Mouse (Mus musculus) C2C12 (cell line): ENCODE data around the gene Ptprk. TPM values are rescaled to one million over a fixed set of nuclear protein-coding genes. Genes with fewer than 3 reads are reported as not detected.

Source experiments
- H3K27me3 ChIP-seq: one replicate; pipeline ENCODE4 v1.6.1; 2011; ENCODE audit not compliant: control insufficient read depth, insufficient read depth, insufficient read length
- H3K36me3 ChIP-seq: one replicate; pipeline ENCODE4 v1.6.1; 2011; ENCODE audit not compliant: control insufficient read depth, insufficient read depth
- H3K4me3 ChIP-seq: one replicate; pipeline ENCODE4 v1.5.1; 2011; ENCODE audit warnings: mild to moderate bottlenecking, control low read depth; ENCODE audit not compliant: poor library complexity, insufficient read depth, severe bottlenecking
- H3K79me2 ChIP-seq: one replicate; pipeline ENCODE4 v1.6.1; 2011; ENCODE audit not compliant: control insufficient read depth, insufficient read depth
- H3K79me3 ChIP-seq: one replicate; pipeline ENCODE4 v1.6.1; 2011; ENCODE audit warnings: low read depth, control low read depth
- H3ac ChIP-seq: one replicate; pipeline ENCODE3; 2011; ENCODE audit warnings: low read depth; ENCODE audit not compliant: control insufficient read depth, insufficient read length
- CEBPB ChIP-seq: IDR thresholded peaks from one replicate; pipeline ENCODE4 v1.6.1; 2011; ENCODE audit warnings: low read depth, mild to moderate bottlenecking, control low read depth, moderate library complexity
- CTCF ChIP-seq: IDR thresholded peaks from one replicate; pipeline ENCODE4 v1.5.1; 2011; ENCODE audit not compliant: control insufficient read depth, insufficient read depth, insufficient read length
- FOSL1 ChIP-seq: IDR thresholded peaks from one replicate; pipeline ENCODE4 v1.8.0; 2011; ENCODE audit warnings: mild to moderate bottlenecking, low read length; ENCODE audit not compliant: poor library complexity, insufficient read depth, severe bottlenecking
- MAX ChIP-seq: IDR thresholded peaks from one replicate; pipeline ENCODE4 v1.6.1; 2011; ENCODE audit warnings: mild to moderate bottlenecking, control low read depth
- MYOD1 ChIP-seq: IDR thresholded peaks from one replicate; pipeline ENCODE4 v1.6.1; 2011; ENCODE audit warnings: low read depth; ENCODE audit not compliant: control insufficient read depth, insufficient read length
- MYOG ChIP-seq: IDR thresholded peaks from one replicate; pipeline ENCODE4 v1.6.1; 2011; ENCODE audit not compliant: control insufficient read depth, insufficient read length; ENCODE audit errors: extremely low read depth
- USF1 ChIP-seq: IDR thresholded peaks from one replicate; pipeline ENCODE4 v1.6.1; 2011; ENCODE audit warnings: low read depth, mild to moderate bottlenecking, control low read depth, moderate library complexity
- polyA plus RNA-seq: library from polyadenylated mRNA; unstranded; fragments of >200 nt; fragmentation: generic; extraction: Trizol; gene quantifications from one replicate; pipeline ENCODE4 v1.2.1, GENCODE M21; 2012; ENCODE audit warnings: missing spikeins

Gene Ptprk
- polyA plus RNA-seq, 1 experiment, result 13.7 TPM

DNA sequence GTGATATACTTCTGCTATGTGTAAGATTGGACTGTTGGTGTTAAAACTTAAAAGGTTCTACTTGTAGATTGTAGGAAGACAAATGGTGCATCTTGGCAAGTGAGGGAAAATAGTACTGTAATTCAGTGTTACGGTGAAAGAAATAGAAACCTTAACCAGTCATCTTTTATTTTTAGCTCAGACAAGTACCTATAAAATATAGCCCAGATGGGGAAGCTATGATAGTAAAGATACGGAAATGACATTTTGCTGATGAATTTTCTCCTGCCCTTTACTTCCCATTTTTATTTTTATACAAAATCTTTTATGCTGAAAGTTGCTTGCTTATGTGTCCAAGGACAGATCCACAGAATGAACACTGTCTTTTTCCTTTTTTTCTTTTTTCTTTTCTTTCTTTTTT lies 248.4 kb downstream of the Ptprk start:
- no peak overlapping the region for H3K4me3 ChIP-seq
- H3ac ChIP-seq, result no peak overlapping the region
- H3K79me3 ChIP-seq, result peaks cover 2% of the 10 kb centered on the region
- no peaks in the 10 kb centered on the region for H3K27me3 ChIP-seq
- no peaks in the 10 kb centered on the region for H3K79me2 ChIP-seq
- TF ChIP-seq FOSL1 (no peak), MAX (no peak), CTCF (no peak), CEBPB (no peak), USF1 (no peak), MYOG (no peak), MYOD1 (no peak)
- no peaks in the 10 kb centered on the region for H3K36me3 ChIP-seq

DNA sequence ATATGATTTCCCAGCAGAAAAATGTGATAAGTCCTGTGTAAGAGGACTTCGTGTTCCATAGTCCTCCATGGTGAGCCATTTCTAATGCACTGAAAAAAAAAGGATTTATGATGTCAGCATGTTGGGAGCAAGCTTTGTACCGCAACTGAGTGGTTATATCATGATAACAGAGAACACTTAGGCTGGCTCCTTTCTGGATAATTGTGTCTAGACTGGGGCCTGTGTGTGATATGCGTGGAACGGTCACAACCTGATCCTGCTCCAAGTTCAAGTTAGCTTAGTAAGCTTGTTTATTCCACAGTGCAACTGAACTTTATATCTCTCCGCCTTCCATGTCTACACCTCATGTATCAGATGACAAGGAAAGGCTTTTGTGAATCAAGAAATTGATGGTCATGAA lies 260.6 kb downstream of the Ptprk start:
- no peak overlapping the region for H3ac ChIP-seq
- H3K79me2 ChIP-seq, result no peaks in the 10 kb centered on the region
- H3K36me3 ChIP-seq, result peaks cover 4% of the 10 kb centered on the region
- H3K79me3 ChIP-seq, result no peaks in the 10 kb centered on the region
- TF ChIP-seq USF1 (no peak), FOSL1 (no peak), MYOD1 (no peak), CEBPB (no peak), MAX (no peak), MYOG (no peak), CTCF (no peak)
- no peaks in the 10 kb centered on the region for H3K27me3 ChIP-seq
- no peak overlapping the region for H3K4me3 ChIP-seq

DNA sequence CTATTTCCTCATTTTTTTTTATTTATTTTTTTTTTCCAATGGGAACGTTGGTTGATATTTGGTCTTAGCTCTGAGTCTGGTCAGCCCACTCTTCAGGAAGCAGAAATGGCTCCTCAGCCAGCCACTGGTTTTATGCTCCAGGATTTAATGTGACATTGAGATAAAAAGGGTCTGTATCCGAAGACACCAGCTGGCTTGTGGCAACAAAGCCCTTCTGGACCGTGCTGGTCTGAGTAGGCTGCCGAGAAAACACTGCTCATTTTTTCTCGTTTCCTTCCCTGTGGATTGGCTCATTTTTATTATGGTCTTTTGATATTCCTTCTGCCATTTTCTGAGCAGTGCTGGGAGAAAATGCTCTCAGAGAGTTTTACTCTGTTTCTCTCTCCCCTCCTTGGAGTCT lies 263.9 kb downstream of the Ptprk start:
- H3K36me3 ChIP-seq, result peaks cover 4% of the 10 kb centered on the region
- no peaks in the 10 kb centered on the region for H3K79me2 ChIP-seq
- no peak overlapping the region for H3K4me3 ChIP-seq
- TF ChIP-seq MAX (no peak), CTCF (no peak), CEBPB (no peak), FOSL1 (no peak), MYOG (no peak), USF1 (no peak), MYOD1 (no peak)
- no peaks in the 10 kb centered on the region for H3K79me3 ChIP-seq
- H3K27me3 ChIP-seq, result no peaks in the 10 kb centered on the region
- H3ac ChIP-seq, result no peak overlapping the region

DNA sequence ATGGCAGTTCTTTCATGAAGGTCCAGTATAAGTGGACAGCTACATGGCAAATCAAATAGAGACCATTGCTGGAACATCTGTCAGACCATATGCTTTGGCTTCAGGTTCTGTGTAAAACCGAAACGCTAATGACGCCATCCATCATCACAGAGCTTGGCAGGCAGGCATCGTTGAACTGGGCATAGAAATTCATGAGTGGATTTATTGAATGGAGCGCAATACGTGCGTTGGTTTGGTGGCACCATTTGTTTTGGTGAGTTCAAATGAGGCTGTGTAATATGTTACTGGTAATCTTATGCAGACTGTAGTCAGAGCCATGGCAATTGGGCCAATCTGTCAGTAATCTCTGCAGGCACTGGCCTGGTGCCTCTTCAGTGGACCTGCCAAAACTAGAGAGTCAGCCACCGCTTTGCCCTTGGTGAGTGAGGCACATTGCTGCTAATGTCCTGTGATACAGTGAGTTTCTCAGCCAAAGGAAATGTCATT lies 270.6 kb downstream of the Ptprk start:
- no peak overlapping the region for H3ac ChIP-seq
- H3K27me3 ChIP-seq, result no peaks in the 10 kb centered on the region
- no peak for TF ChIP-seq USF1
- TF ChIP-seq MAX, result no peak
- no peak for TF ChIP-seq CTCF
- no peak for TF ChIP-seq MYOG
- no peak for TF ChIP-seq MYOD1
- no peak for TF ChIP-seq FOSL1
- no peak for TF ChIP-seq CEBPB
- H3K79me3 ChIP-seq, result no peaks in the 10 kb centered on the region
- H3K79me2 ChIP-seq, result no peaks in the 10 kb centered on the region
- no peaks in the 10 kb centered on the region for H3K36me3 ChIP-seq
- no peak overlapping the region for H3K4me3 ChIP-seq

DNA sequence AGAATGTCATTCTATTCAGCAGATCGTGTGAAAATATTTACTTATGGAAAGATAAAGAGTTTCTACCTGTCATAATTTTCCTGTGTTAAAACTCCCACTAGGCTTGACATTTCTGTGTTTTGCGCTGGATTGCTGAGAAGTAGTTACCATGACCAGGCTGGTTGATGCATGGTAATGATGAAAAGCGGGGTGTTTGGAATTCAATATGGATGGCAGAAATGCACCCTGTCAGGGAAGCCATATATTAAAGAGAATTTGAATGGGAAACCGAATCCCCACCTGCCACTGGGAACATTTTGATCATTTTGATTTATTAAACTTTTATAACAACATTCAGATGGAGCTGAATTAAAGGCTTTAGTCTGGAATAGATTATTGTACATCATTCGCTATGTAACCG lies 290.7 kb downstream of the Ptprk start:
- Histone ChIP-seq H3ac (no peak overlapping the region), H3K36me3 (peaks cover 4% of the 10 kb centered on the region), H3K4me3 (no peak overlapping the region), H3K27me3 (no peaks in the 10 kb centered on the region), H3K79me2 (no peaks in the 10 kb centered on the region), H3K79me3 (no peaks in the 10 kb centered on the region)
- TF ChIP-seq MYOD1, result no peak
- no peak for TF ChIP-seq MAX
- TF ChIP-seq CEBPB, result no peak
- TF ChIP-seq MYOG, result no peak
- no peak for TF ChIP-seq CTCF
- TF ChIP-seq FOSL1, result no peak
- TF ChIP-seq USF1, result no peak

DNA sequence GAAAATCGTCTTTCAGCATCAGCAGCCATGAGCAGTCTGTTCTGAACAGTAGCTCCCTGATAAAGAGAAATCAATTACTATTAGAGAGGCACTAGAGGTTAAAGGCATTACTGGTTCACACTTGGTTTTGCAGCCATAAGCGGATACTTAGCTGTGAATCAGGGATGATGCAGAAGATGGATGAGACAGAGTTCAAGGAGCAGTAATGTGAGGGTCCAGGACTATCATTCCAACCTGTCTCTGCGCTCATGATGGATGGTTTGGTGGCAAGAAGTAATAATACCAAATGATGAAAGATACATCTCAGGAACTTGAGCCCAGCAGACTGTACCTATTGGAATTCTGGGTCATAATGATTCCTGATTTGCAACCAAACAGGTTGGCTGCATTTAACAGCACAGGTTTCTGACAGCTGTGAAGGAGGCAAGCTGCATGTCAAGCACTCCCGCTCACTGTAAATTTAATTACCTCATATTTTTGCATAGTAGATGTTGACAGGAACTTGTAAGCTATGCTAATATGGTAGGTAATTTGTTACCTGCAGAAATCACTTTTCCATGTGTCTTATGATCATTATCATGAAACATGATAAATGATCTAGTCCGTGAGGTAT lies 291.6 kb downstream of the Ptprk start:
- Histone ChIP-seq H3K79me2 (no peaks in the 10 kb centered on the region), H3K27me3 (no peaks in the 10 kb centered on the region), H3K79me3 (no peaks in the 10 kb centered on the region), H3ac (no peak overlapping the region), H3K4me3 (no peak overlapping the region), H3K36me3 (peaks cover 4% of the 10 kb centered on the region)
- TF ChIP-seq MAX (no peak), CEBPB (no peak), CTCF (no peak), MYOG (no peak), USF1 (no peak), MYOD1 (no peak), FOSL1 (no peak)
